Mouse (Mus musculus) embryonic fibroblast, embryonic 13.5 days (primary cell): ENCODE results near the gene Rem1.

Experiments used
- CTCF ChIP-seq: IDR thresholded peaks from 2 replicates; pipeline ENCODE4 v1.5.1; 2011; ENCODE audit warnings: mild to moderate bottlenecking, control low read depth, low read length, moderate library complexity, borderline replicate concordance; ENCODE audit not compliant: insufficient read depth
- POLR2A ChIP-seq: IDR thresholded peaks from 2 replicates; pipeline ENCODE4 v1.6.1; 2011; ENCODE audit warnings: low read depth, mild to moderate bottlenecking, control low read depth, low read length, moderate library complexity

DNA sequence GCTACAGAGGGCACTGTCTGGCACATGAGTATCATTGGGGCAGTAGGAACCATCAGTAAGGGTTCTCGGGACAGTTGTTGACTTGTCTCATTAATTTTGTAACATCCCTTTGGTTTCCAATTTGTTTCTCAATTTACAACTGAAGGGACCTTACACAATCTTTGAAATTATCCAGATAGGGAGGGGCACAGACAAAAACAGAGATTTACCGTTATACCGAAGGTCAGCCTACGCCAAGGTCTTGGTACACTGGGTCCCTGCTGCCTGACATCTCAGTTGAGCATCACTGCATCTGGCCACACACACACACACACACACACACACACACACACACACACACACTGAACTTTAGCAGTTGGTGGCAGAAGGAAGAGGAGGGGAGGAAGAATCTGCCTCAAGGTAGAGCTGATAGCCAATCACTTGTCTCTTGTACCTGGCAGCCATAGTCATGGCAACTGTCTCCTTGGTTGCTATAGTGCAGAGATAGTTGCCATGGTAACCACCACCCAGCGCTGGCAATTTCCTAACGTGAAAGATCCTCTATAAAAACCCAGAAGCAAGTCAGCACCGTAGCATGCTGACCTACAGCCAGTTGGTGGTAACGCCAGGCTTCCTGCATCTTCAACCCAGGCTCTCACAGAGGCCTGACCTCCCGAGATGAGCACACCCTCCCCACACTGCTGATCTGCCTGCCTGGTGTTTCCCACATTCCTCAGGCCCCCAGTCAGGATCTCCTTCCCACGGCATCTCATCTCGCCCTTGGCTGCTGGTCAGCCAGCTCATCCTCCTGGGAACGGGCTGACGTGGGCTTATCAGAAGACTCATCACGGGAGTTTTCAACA lies 27.3 kb downstream of the Rem1 start:
- TF ChIP-seq CTCF (no peak), POLR2A (no peak)
